Mouse (Mus musculus): ENCODE results near the gene Hoxa11. TPM values are rescaled to one million over a fixed set of nuclear protein-coding genes. Genes with fewer than 3 reads are reported as not detected.
A peak's percentile ranks its signal among the peaks of the same experiment; 100 is the strongest.

Gene Hoxa11
- polyA plus RNA-seq, 1 experiment from 2014 or later, result 34.8 TPM

GRCm38 (mm10) chr6:52233546-52234427 is 11.8 kb downstream of the Hoxa11 start:
- Histone ChIP-seq H3K4me2 (peak overlapping the region; percentile 74), H3K9ac (peak overlapping the region; percentile 96), H3K27ac (peak overlapping the region; percentile 97), H3K36me3 (no peaks in the 10 kb centered on the region), H3K4me1 (peaks cover 33% of the 10 kb centered on the region), H3K4me3 (replicated peaks) (peak overlapping the region; percentile 76), H3K27me3 (peaks cover 7% of the 10 kb centered on the region; the same call in 1 of the 2 replicates), H3K9me3 (replicated peaks) (no peaks in the 10 kb centered on the region)
- under 1% methylated on average over 70 of the region's 70 CpGs for WGBS
- ATAC-seq (replicated peaks; ENCODE audit: low FRiP score), result peak; percentile 47

GRCm38 (mm10) chr6:52232984-52233545 is 12.5 kb downstream of the Hoxa11 start:
- H3K9me3 ChIP-seq (replicated peaks), result no peaks in the 10 kb centered on the region
- ATAC-seq (replicated peaks; ENCODE audit: low FRiP score), result no peak
- WGBS, result 1% methylated on average over 23 of the region's 23 CpGs
- H3K4me2 ChIP-seq, result peak overlapping the region; percentile 74
- peaks cover 33% of the 10 kb centered on the region for H3K4me1 ChIP-seq
- peak overlapping the region; percentile 97 for H3K27ac ChIP-seq
- H3K36me3 ChIP-seq, result no peaks in the 10 kb centered on the region
- peak overlapping the region; percentile 76 for H3K4me3 ChIP-seq (replicated peaks)
- H3K9ac ChIP-seq, result peak overlapping the region; percentile 96
- H3K27me3 ChIP-seq, result peaks cover 7% of the 10 kb centered on the region; the same call in 1 of the 2 replicates

DNA sequence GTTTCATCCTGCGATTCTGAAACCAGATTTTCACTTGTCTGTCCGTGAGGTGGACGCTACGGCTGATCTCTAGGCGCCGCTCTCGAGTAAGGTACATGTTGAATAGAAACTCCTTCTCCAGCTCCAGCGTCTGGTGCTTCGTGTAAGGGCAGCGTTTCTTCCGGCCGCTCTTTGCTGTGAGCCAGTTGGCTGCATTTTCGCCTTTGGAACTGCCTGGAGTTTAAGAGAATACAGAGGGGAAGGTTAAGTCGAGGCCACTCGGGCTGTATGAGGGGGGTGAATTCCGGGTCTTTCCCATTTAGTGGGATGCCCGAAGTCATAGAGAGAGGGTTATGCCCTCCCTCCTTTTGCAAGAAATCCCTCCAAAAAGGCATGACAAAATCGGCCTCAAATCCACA is 13.0 kb downstream of the Hoxa11 start:
- Histone ChIP-seq H3K9me3 (replicated peaks) (no peaks in the 10 kb centered on the region), H3K36me3 (no peaks in the 10 kb centered on the region), H3K9ac (peak overlapping the region; percentile 96), H3K27ac (peak overlapping the region; percentile 97), H3K4me1 (peaks cover 36% of the 10 kb centered on the region), H3K27me3 (peaks cover 7% of the 10 kb centered on the region; the same call in 1 of the 2 replicates), H3K4me3 (replicated peaks) (peak overlapping the region; percentile 76), H3K4me2 (peak overlapping the region; percentile 74)
- no peak for ATAC-seq (replicated peaks; ENCODE audit: low FRiP score)
- under 1% methylated on average over 18 of the region's 18 CpGs for WGBS

DNA sequence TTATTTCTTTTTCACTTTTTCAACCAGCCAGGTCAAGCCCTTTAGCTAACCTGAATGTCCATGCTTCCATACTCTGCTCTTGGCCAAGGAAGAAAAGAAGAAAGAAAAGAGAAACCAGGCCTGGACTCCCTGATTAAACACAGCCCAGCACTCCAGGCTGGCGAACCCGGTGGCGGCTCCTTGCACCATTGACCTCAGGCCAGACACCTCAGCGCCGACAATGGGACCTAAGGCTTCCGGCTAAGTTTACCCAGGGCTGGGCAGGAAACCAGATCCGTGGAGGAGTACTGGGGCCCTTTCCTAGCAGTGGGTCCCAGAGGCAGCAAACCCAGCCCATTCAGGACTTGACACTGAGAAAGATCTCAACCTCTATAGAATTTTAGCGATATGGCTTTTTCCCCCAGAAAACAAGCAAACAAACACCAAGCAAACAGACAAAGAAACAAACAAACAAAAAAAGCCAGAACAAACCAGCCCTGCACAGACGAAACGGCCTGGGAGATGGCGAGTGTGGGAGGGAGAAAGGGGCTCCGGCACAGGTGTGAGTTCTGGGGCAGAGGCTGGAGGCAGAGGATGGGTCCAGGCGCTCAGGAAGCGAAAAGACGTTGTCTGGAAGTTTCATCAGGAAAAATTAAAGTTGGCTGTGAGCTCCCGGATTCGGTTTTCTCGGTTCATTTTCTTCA is 13.6 kb downstream of the Hoxa11 start:
- ATAC-seq (replicated peaks; ENCODE audit: low FRiP score), result peak; percentile 37
- peak overlapping the region; percentile 76 for H3K4me3 ChIP-seq (replicated peaks)
- H3K36me3 ChIP-seq, result no peaks in the 10 kb centered on the region
- H3K27ac ChIP-seq, result peak overlapping the region; percentile 97
- H3K27me3 ChIP-seq, result peaks cover 7% of the 10 kb centered on the region; the same call in 1 of the 2 replicates
- H3K9ac ChIP-seq, result peak overlapping the region; percentile 96
- H3K4me2 ChIP-seq, result peak overlapping the region; percentile 74
- H3K9me3 ChIP-seq (replicated peaks), result no peaks in the 10 kb centered on the region
- WGBS, result under 1% methylated on average over 18 of the region's 18 CpGs
- peaks cover 42% of the 10 kb centered on the region for H3K4me1 ChIP-seq

DNA sequence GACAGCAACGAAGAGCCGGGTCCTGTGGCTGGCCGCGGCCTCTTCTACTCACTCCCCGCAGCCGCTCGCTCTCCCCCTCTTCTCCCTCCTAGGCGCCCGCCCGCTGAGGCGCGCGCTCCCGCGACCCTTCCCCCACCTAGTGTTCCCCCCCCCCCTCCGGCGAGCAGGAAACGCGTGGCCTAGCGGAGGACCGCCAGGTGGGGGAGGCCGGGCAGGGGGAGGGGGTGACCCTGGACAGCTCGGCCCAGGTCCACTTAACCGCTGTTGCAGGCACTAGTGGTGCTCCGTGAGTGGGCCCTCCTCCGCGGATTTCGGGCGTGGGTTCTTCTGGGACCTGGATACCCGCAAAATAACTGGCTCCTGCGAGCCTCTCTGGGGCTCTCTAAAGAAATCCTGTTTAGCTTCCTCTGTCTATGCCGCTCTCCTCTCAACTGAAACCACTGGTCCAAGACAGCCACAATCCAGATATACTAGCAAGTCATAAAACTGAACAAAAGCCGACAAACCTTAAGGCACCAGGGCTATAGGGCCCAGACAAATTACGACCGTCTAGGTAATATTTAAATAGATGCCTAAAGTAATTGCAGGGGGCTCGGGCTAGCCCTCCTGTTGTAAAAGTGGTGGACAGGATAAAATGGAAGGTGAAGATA is 15.0 kb downstream of the Hoxa11 start, which contains the start of gene Hoxa9:
Hoxa9 (minus strand) TSS at position 574 of the 650 bp plus-strand sequence.
- no peaks in the 10 kb centered on the region for H3K36me3 ChIP-seq
- H3K4me1 ChIP-seq, result peaks cover 32% of the 10 kb centered on the region
- whole genome bisulfite sequencing, result under 1% methylated on average over 25 of the region's 36 CpGs
- H3K27me3 ChIP-seq, result peaks cover 7% of the 10 kb centered on the region; the same call in 1 of the 2 replicates
- H3K27ac ChIP-seq, result peak within 1 kb of the TSS; percentile 97
- H3K9me3 ChIP-seq (replicated peaks), result no peaks in the 10 kb centered on the region
- H3K4me3 ChIP-seq (replicated peaks), result peak within 1 kb of the TSS; percentile 76
- H3K4me2 ChIP-seq, result peak within 1 kb of the TSS; percentile 74
- ATAC-seq (replicated peaks; ENCODE audit: low FRiP score), result peak; percentile 43
- H3K9ac ChIP-seq, result peak within 1 kb of the TSS; percentile 96

GRCm38 (mm10) chr6:52229558-52230416 is 15.8 kb downstream of the Hoxa11 start:
- Histone ChIP-seq H3K4me2 (peak overlapping the region; percentile 74), H3K9me3 (replicated peaks) (no peaks in the 10 kb centered on the region), H3K4me3 (replicated peaks) (peak overlapping the region; percentile 60), H3K36me3 (no peaks in the 10 kb centered on the region), H3K9ac (peak overlapping the region; percentile 77), H3K27me3 (peaks cover 3% of the 10 kb centered on the region; the same call in 1 of the 2 replicates), H3K4me1 (peaks cover 24% of the 10 kb centered on the region), H3K27ac (peak overlapping the region; percentile 94)
- under 1% methylated on average over 44 of the region's 44 CpGs for WGBS
- no peak for ATAC-seq (replicated peaks; ENCODE audit: low FRiP score)

GRCm38 (mm10) chr6:52228475-52229465 is 16.8 kb downstream of the Hoxa11 start:
- Histone ChIP-seq H3K4me3 (replicated peaks) (peak overlapping the region; percentile 60), H3K4me2 (peak overlapping the region; percentile 74), H3K9me3 (replicated peaks) (no peaks in the 10 kb centered on the region), H3K9ac (peak overlapping the region; percentile 77), H3K27ac (peak overlapping the region; percentile 94), H3K4me1 (peaks cover 16% of the 10 kb centered on the region), H3K27me3 (no peaks in the 10 kb centered on the region), H3K36me3 (peaks cover 3% of the 10 kb centered on the region; the same call in 1 of the 2 replicates)
- under 1% methylated on average over 38 of the region's 38 CpGs for WGBS
- ATAC-seq (replicated peaks; ENCODE audit: low FRiP score), result no peak

- Histone ChIP-seq H3K4me2 (peak overlapping the region; percentile 92), H3K4me3 (replicated peaks) (peak overlapping the region; percentile 77), H3K9ac (peak overlapping the region; percentile 94), H3K27ac (peak overlapping the region; percentile 99), H3K9me3 (replicated peaks) (no peaks in the 10 kb centered on the region), H3K36me3 (peaks cover 4% of the 10 kb centered on the region; the same call in 1 of the 2 replicates), H3K4me1 (peaks cover 15% of the 10 kb centered on the region), H3K27me3 (no peaks in the 10 kb centered on the region)
- ATAC-seq (replicated peaks; ENCODE audit: low FRiP score), result no peak
- 5% methylated on average over 11 of the region's 11 CpGs for whole genome bisulfite sequencing
Observed at GRCm38 (mm10) chr6:52227470-52228222, 18.0 kb downstream of the Hoxa11 start.

GRCm38 (mm10) chr6:52226569-52227257 is 18.9 kb downstream of the Hoxa11 start:
- Histone ChIP-seq H3K9me3 (replicated peaks) (no peaks in the 10 kb centered on the region), H3K27me3 (0 out of 2 replicates have a peak, but pooled peaks cover 5% of the 10 kb centered on the region), H3K4me3 (replicated peaks) (peak overlapping the region; percentile 77), H3K4me1 (peaks cover 22% of the 10 kb centered on the region), H3K36me3 (peaks cover 4% of the 10 kb centered on the region; the same call in 1 of the 2 replicates), H3K9ac (peak overlapping the region; percentile 94), H3K27ac (peak overlapping the region; percentile 99), H3K4me2 (peak overlapping the region; percentile 92)
- 4% methylated on average over 26 of the region's 26 CpGs for WGBS
- peak; percentile 27 for ATAC-seq (replicated peaks; ENCODE audit: low FRiP score)

Data from kidney, embryonic 15.5 days (tissue).